Mouse (Mus musculus) MEL (cell line): ENCODE results near the gene Gck.

ENCODE experiments used
- CTCF ChIP-seq, 3 experiments: IDR thresholded peaks in 2 of 3; conservative IDR thresholded peaks in 1 of 3; 2 replicates each; pipeline ENCODE4 v1.5.1; 2011 to 2012; ENCODE audit warnings: low read length in 3 of 3, low read depth in 2 of 3, mild to moderate bottlenecking in 2 of 3, improper control_type of control experiment in 1 of 3, inconsistent platforms in 1 of 3, mixed read lengths in 1 of 3, moderate library complexity in 1 of 3; ENCODE audit not compliant: control insufficient read depth in 1 of 3, insufficient read depth in 1 of 3, poor library complexity in 1 of 3, severe bottlenecking in 1 of 3
- EP300 ChIP-seq, 2 experiments: IDR thresholded peaks; 2 replicates each; pipeline ENCODE4 v1.6.1; 2011; ENCODE audit warnings: improper control_type of control experiment in 2 of 2, low read length in 2 of 2, low read depth in 1 of 2, mild to moderate bottlenecking in 1 of 2
- GATA1 ChIP-seq: IDR thresholded peaks from 2 replicates; pipeline ENCODE4 v1.6.1; 2011; ENCODE audit warnings: low read depth, low read length, improper control_type of control experiment
- KAT2A ChIP-seq: conservative IDR thresholded peaks from 2 replicates; pipeline ENCODE4 v1.6.1; 2012; ENCODE audit warnings: low read depth, low read length, improper control_type of control experiment, inconsistent platforms
- MAX ChIP-seq: IDR thresholded peaks from 2 replicates; pipeline ENCODE4 v1.6.1; 2011; ENCODE audit warnings: low read length, improper control_type of control experiment
- MEF2A ChIP-seq: IDR thresholded peaks from 2 replicates; pipeline ENCODE4 v1.6.1; 2014; ENCODE audit warnings: low read depth, mild to moderate bottlenecking, inconsistent platforms, low read length, improper control_type of control experiment; ENCODE audit not compliant: poor library complexity, insufficient replicate concordance, severe bottlenecking; ENCODE audit errors: extremely low read depth
- MXI1 ChIP-seq: IDR thresholded peaks from 2 replicates; pipeline ENCODE4 v1.6.1; 2011; ENCODE audit warnings: mild to moderate bottlenecking, low read depth, low read length, improper control_type of control experiment
- NELFE ChIP-seq: IDR thresholded peaks from 2 replicates; pipeline ENCODE4 v1.6.1; 2011; ENCODE audit warnings: low read depth, low read length, improper control_type of control experiment
- POLR2A ChIP-seq, 2 experiments: IDR thresholded peaks; 2 replicates each; pipeline ENCODE4 v1.6.1; 2011 to 2012; ENCODE audit warnings: low read length in 2 of 2, mild to moderate bottlenecking in 2 of 2, control low read depth in 1 of 2, improper control_type of control experiment in 1 of 2, low read depth in 1 of 2, moderate library complexity in 1 of 2; ENCODE audit not compliant: control insufficient read depth in 1 of 2, insufficient read depth in 1 of 2, poor library complexity in 1 of 2
- POLR2AphosphoS5 ChIP-seq: IDR thresholded peaks from 2 replicates; pipeline ENCODE4 v1.6.1; 2012; ENCODE audit warnings: low read depth, borderline replicate concordance, mild to moderate bottlenecking, inconsistent platforms, low read length, moderate library complexity, mixed read lengths
- RAD21 ChIP-seq: IDR thresholded peaks from 2 replicates; pipeline ENCODE4 v1.6.1; 2011; ENCODE audit warnings: mild to moderate bottlenecking, low read depth, low read length, improper control_type of control experiment
- TCF12 ChIP-seq: IDR thresholded peaks from 2 replicates; pipeline ENCODE4 v1.6.1; 2014; ENCODE audit warnings: low read depth, mild to moderate bottlenecking, inconsistent platforms, low read length, improper control_type of control experiment, moderate library complexity
- ZC3H11A ChIP-seq: IDR thresholded peaks from 2 replicates; pipeline ENCODE4 v1.6.1; 2012; ENCODE audit warnings: low read depth, mild to moderate bottlenecking, inconsistent platforms, low read length, improper control_type of control experiment

GRCm38 (mm10) chr11:5861678-5862393 is 88.0 kb downstream of the Gck start, which contains the start of gene Aebp1:
- TF ChIP-seq CTCF (IDR thresholded peaks at IDR 0.05 in 2 of 3, conservative IDR thresholded peaks at IDR 0.05 in 1 of 3; ENCODE audit: control insufficient read depth in 1 of 3, insufficient read depth in 1 of 3, low read depth in 2 of 3, low read length in 3 of 3, poor library complexity in 1 of 3, severe bottlenecking in 1 of 3) = no peak
- no peak for TF ChIP-seq NELFE
- TF ChIP-seq MAX = no peak
- TF ChIP-seq MEF2A = no peak
- no peak for TF ChIP-seq EP300 (IDR thresholded peaks at IDR 0.05; ENCODE audit: low read depth in 1 of 2, low read length in 2 of 2)
- no peak; a peak in 1 of 4 replicates for TF ChIP-seq POLR2A (IDR thresholded peaks at IDR 0.05; ENCODE audit: control insufficient read depth in 1 of 2, insufficient read depth in 1 of 2, low read depth in 1 of 2, low read length in 2 of 2, poor library complexity in 1 of 2)
- no peak for TF ChIP-seq MXI1
- no peak for TF ChIP-seq TCF12
- TF ChIP-seq GATA1 = no peak
- no peak for TF ChIP-seq ZC3H11A
- no peak for TF ChIP-seq RAD21
- TF ChIP-seq POLR2AphosphoS5 = no peak
- no peak for TF ChIP-seq KAT2A
